Mouse (Mus musculus) heart, adult 2 months (tissue): Measurements from ENCODE around the gene Socs3.

Source experiments
- CTCF ChIP-seq: fragments of 200-600 bp; IDR thresholded peaks from 2 replicates; pipeline ENCODE4 v1.8.1; 2022; ENCODE audit warnings: antibody characterized with exemption, mild to moderate bottlenecking, moderate library complexity
- POLR2A ChIP-seq: fragments of 200-500 bp; IDR thresholded peaks from 2 replicates; pipeline ENCODE4 v1.6.1; 2011; ENCODE audit warnings: mild to moderate bottlenecking, low read depth, low read length, control low read depth; ENCODE audit not compliant: insufficient read depth

DNA sequence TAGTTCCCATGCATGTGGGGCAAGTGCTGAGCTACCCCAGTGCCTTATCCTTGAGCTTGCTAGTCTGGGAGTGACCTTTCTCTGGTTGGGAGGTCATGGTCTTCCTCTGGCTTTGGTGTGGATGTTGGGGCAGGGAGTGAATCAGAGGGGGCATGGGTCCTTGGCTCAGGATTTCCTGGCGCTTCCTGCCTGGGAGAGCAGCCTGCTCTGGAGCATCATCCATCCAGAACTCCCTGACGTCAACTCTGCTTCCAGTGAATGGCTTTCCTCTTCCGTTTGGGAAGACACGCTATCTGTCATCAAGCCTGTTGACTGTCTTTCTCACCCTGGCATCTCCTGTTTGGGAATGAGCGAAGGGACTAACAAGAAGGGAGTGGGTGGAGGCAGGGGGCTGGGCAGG is 12.6 kb upstream of the Socs3 start:
- TF ChIP-seq POLR2A (no peak), CTCF (no peak)
